Mouse (Mus musculus) limb, embryonic 13.5 days (tissue): ENCODE measurements at regions not wholly inside any gene's neighbourhood (a gene's known extent, or its start where the extent isn't known, plus 50 kb on each side); places are given as distances from the start of the nearest gene placed in this dataset.
A peak's percentile ranks its signal among the peaks of the same experiment; 100 is the strongest.
"Not testable (repeated sequence)": the region's sequence is repeated elsewhere in the genome, so short reads cannot be mapped to it uniquely, and the experiment has no call there.

Experiments
- ATAC-seq: fragments of 200-750 bp; cut with Nextera tagmentation; 2 replicates; pipeline ENCODE4 v1.8.0; 2017; ENCODE audit warnings: low read depth, moderate number of reproducible peaks, moderate TSS enrichment; ENCODE audit not compliant: low FRiP score
- H3K27ac ChIP-seq: fragments of 300-500 bp; sonication (generic); 2 replicates; pipeline ENCODE4 v1.5.1; 2015; ENCODE audit warnings: inconsistent platforms, mild to moderate bottlenecking, moderate library complexity
- H3K27me3 ChIP-seq: fragments of 300-500 bp; sonication (generic); 2 replicates; pipeline ENCODE4 v1.6.1; 2015; ENCODE audit warnings: mild to moderate bottlenecking, inconsistent platforms
- H3K36me3 ChIP-seq: fragments of 300-500 bp; sonication (generic); 2 replicates; pipeline ENCODE4 v1.6.1; 2015; ENCODE audit warnings: inconsistent platforms, mild to moderate bottlenecking, moderate library complexity
- H3K4me1 ChIP-seq: fragments of 300-500 bp; sonication (generic); 2 replicates; pipeline ENCODE4 v1.6.1; 2015; ENCODE audit warnings: inconsistent platforms
- H3K4me2 ChIP-seq: fragments of 300-500 bp; sonication (generic); replicated peaks from 2 replicates; pipeline ENCODE4 v1.6.1; 2015; ENCODE audit warnings: inconsistent platforms, mild to moderate bottlenecking, moderate library complexity
- H3K4me3 ChIP-seq: fragments of 300-500 bp; sonication (generic); 2 replicates; pipeline ENCODE4 v1.5.1; 2015; ENCODE audit warnings: moderate library complexity, mild to moderate bottlenecking, inconsistent platforms
- H3K9ac ChIP-seq: fragments of 300-500 bp; sonication (generic); 2 replicates; pipeline ENCODE4 v1.6.1; 2015; ENCODE audit warnings: mild to moderate bottlenecking, inconsistent platforms
- H3K9me3 ChIP-seq: fragments of 300-500 bp; sonication (generic); 2 replicates; pipeline ENCODE4 v1.6.1; 2016; ENCODE audit warnings: inconsistent platforms
- WGBS: fragments of 180-500 bp; shearing (Covaris S2); methylation state at CpG from one replicate; pipeline ENCODE4 v1.1.7; 2015; 5-methylcytosine and 5-hydroxymethylcytosine counted together

- ATAC-seq, H3K27me3 ChIP-seq, H3K9ac ChIP-seq, H3K4me1 ChIP-seq, H3K4me3 ChIP-seq, H3K4me2 ChIP-seq, H3K36me3 ChIP-seq, H3K27ac ChIP-seq, H3K9me3 ChIP-seq: not testable (repeated sequence)
- WGBS: 96% methylated on average over 2 of the region's 2 CpGs
These were observed 108.5 kb upstream of the Fgf16 start for GRCm38 (mm10) chrX:105655591-105655990.

- Histone ChIP-seq H3K27me3 (peaks cover 10% of the 10 kb centered on the region; the same call in 1 of the 2 replicates), H3K4me1 (no peaks in the 10 kb centered on the region), H3K36me3 (no peaks in the 10 kb centered on the region), H3K9me3 (no peaks in the 10 kb centered on the region), H3K27ac (no peak overlapping the region), H3K4me3 (no peak overlapping the region), H3K9ac (no peak overlapping the region), H3K4me2 (no peak overlapping the region)
- ATAC-seq: no peak
- whole genome bisulfite sequencing: 84% methylated on average over 2 of the region's 2 CpGs
These were observed 93.5 kb upstream of the Fgf16 start for GRCm38 (mm10) chrX:105670531-105670930.

GRCm38 (mm10) chrX:105671247-105671646 lies 92.8 kb upstream of the Fgf16 start:
- no peak overlapping the region for H3K9ac ChIP-seq
- no peaks in the 10 kb centered on the region for H3K4me1 ChIP-seq
- no peak for ATAC-seq
- 66% methylated on average over 4 of the region's 4 CpGs for WGBS
- H3K4me3 ChIP-seq: no peak overlapping the region
- H3K27me3 ChIP-seq: peaks cover 10% of the 10 kb centered on the region; the same call in 1 of the 2 replicates
- no peak overlapping the region for H3K4me2 ChIP-seq
- H3K36me3 ChIP-seq: no peaks in the 10 kb centered on the region
- no peak overlapping the region for H3K27ac ChIP-seq
- H3K9me3 ChIP-seq: no peaks in the 10 kb centered on the region

- Histone ChIP-seq H3K9ac (no peak overlapping the region), H3K9me3 (no peaks in the 10 kb centered on the region), H3K4me3 (no peak overlapping the region), H3K4me1 (no peaks in the 10 kb centered on the region), H3K27ac (no peak overlapping the region), H3K36me3 (no peaks in the 10 kb centered on the region), H3K27me3 (peaks cover 10% of the 10 kb centered on the region; the same call in 1 of the 2 replicates), H3K4me2 (no peak overlapping the region)
- WGBS: 30% methylated on average over 3 of the region's 3 CpGs
- ATAC-seq: peak; percentile 54; the same call in 1 of the 2 replicates
These were observed 89.2 kb upstream of the Fgf16 start for GRCm38 (mm10) chrX:105674860-105675259.

- Histone ChIP-seq H3K4me2 (no peak overlapping the region), H3K4me3 (no peak overlapping the region), H3K27me3 (no peaks in the 10 kb centered on the region), H3K4me1 (no peaks in the 10 kb centered on the region), H3K9me3 (no peaks in the 10 kb centered on the region), H3K36me3 (no peaks in the 10 kb centered on the region), H3K9ac (no peak overlapping the region), H3K27ac (no peak overlapping the region)
- WGBS: 66% methylated on average over 8 of the region's 8 CpGs
- peak; percentile 28; the same call in 1 of the 2 replicates for ATAC-seq
These were observed 80.4 kb upstream of the Fgf16 start for GRCm38 (mm10) chrX:105683678-105684077.

GRCm38 (mm10) chrX:105684433-105684832 lies 79.6 kb upstream of the Fgf16 start:
- no peak overlapping the region for H3K4me3 ChIP-seq
- no peak overlapping the region for H3K4me2 ChIP-seq
- no peaks in the 10 kb centered on the region for H3K27me3 ChIP-seq
- ATAC-seq: no peak
- no peak overlapping the region for H3K9ac ChIP-seq
- 63% methylated on average over 4 of the region's 4 CpGs for WGBS
- H3K4me1 ChIP-seq: no peaks in the 10 kb centered on the region
- no peaks in the 10 kb centered on the region for H3K9me3 ChIP-seq
- H3K36me3 ChIP-seq: no peaks in the 10 kb centered on the region
- no peak overlapping the region for H3K27ac ChIP-seq

GRCm38 (mm10) chrX:105710676-105711241 lies 53.3 kb upstream of the Fgf16 start:
- no peak for ATAC-seq

More at GRCm38 (mm10) chrX:105710676-105711241, 53.3 kb upstream of the Fgf16 start:
- Histone ChIP-seq H3K4me1 (no peaks in the 10 kb centered on the region), H3K27me3 (peaks cover 21% of the 10 kb centered on the region), H3K4me2 (no peak overlapping the region), H3K4me3 (no peak overlapping the region), H3K27ac (no peak overlapping the region), H3K9ac (no peak overlapping the region), H3K36me3 (no peaks in the 10 kb centered on the region), H3K9me3 (no peaks in the 10 kb centered on the region)
- 42% methylated on average over 5 of the region's 5 CpGs for WGBS
